Mouse (Mus musculus) intestine, embryonic 16.5 days (tissue): ENCODE results near the gene Izumo3. TPM values are rescaled to one million over a fixed set of nuclear protein-coding genes. Genes with fewer than 3 reads are reported as not detected.
"Not testable (repeated sequence)": the region's sequence is repeated elsewhere in the genome, so short reads cannot be mapped to it uniquely, and the experiment has no call there.

Experiments
- ATAC-seq: fragments of 200-750 bp; cut with Nextera tagmentation; 2 replicates; pipeline ENCODE4 v1.8.0; 2017; ENCODE audit warnings: moderate TSS enrichment, moderate library complexity
- H3K27ac ChIP-seq: fragments of 300-500 bp; sonication (generic); 2 replicates; pipeline ENCODE4 v1.5.1; 2014; ENCODE audit warnings: mild to moderate bottlenecking, low read length
- H3K27me3 ChIP-seq: fragments of 300-500 bp; sonication (generic); replicated peaks from 2 replicates; pipeline ENCODE4 v1.6.1; 2014; ENCODE audit warnings: low read length, control low read depth, mixed read lengths; ENCODE audit not compliant: control insufficient read depth, insufficient read depth
- H3K36me3 ChIP-seq: fragments of 300-500 bp; sonication (generic); 2 replicates; pipeline ENCODE4 v1.6.1; 2014; ENCODE audit warnings: low read length, control low read depth; ENCODE audit not compliant: control insufficient read depth, insufficient read depth
- H3K4me1 ChIP-seq: fragments of 300-500 bp; sonication (generic); 2 replicates; pipeline ENCODE4 v1.6.1; 2014; ENCODE audit warnings: low read length, control low read depth, mixed read lengths; ENCODE audit not compliant: control insufficient read depth, insufficient read depth
- H3K4me2 ChIP-seq: fragments of 300-500 bp; sonication (generic); 2 replicates; pipeline ENCODE4 v1.6.1; 2014; ENCODE audit warnings: low read depth, low read length, control low read depth
- H3K4me3 ChIP-seq: fragments of 300-500 bp; sonication (generic); 2 replicates; pipeline ENCODE4 v1.5.1; 2014; ENCODE audit warnings: mild to moderate bottlenecking, low read length
- H3K9ac ChIP-seq: fragments of 300-500 bp; sonication (generic); 2 replicates; pipeline ENCODE4 v1.6.1; 2014; ENCODE audit warnings: low read depth, low read length
- H3K9me3 ChIP-seq: fragments of 300-500 bp; sonication (generic); 2 replicates; pipeline ENCODE4 v1.6.1; 2016; ENCODE audit warnings: low read length, control low read depth; ENCODE audit not compliant: control insufficient read depth
- WGBS: fragments of 180-500 bp; shearing (Covaris S2); extraction: QIAGEN DNeasy Blood & Tissue Kit; methylation state at CpG from one replicate; pipeline ENCODE4 v1.1.7; 2014; 5-methylcytosine and 5-hydroxymethylcytosine counted together
- polyA plus RNA-seq: library from polyadenylated mRNA; unstranded; fragments of >200 nt; fragmentation: Nextera tagmentation; extraction: Ambion mirVana; gene quantifications from 2 replicates; pipeline ENCODE4 v1.2.1, GENCODE M21; 2015

Gene Izumo3
- polyA plus RNA-seq: not detected in 2 replicates

- no peak within 1 kb of the TSS for H3K9ac ChIP-seq
- H3K36me3 ChIP-seq: no peaks in the 10 kb centered on the region
- H3K9me3 ChIP-seq: no peaks in the 10 kb centered on the region
- no peak within 1 kb of the TSS for H3K4me3 ChIP-seq
- no peaks in the 10 kb centered on the region for H3K27me3 ChIP-seq
- no peaks in the 10 kb centered on the region for H3K4me1 ChIP-seq
- ATAC-seq: no peak
- no peak within 1 kb of the TSS for H3K27ac ChIP-seq
- no peak within 1 kb of the TSS for H3K4me2 ChIP-seq
These were observed at the start of gene Izumo3 for GRCm38 (mm10) chr4:92147134-92147533. Izumo3 (minus strand) TSS chr4:92147234.

GRCm38 (mm10) chr4:92191649-92192048 is 44.6 kb upstream of the Izumo3 start, which contains the start of gene Gm12666:
Gm12666 (minus strand) TSS chr4:92191749.
- not testable (repeated sequence) for H3K36me3 ChIP-seq, H3K4me2 ChIP-seq, H3K9me3 ChIP-seq, ATAC-seq, H3K4me1 ChIP-seq, H3K27ac ChIP-seq, H3K27me3 ChIP-seq, H3K9ac ChIP-seq, H3K4me3 ChIP-seq
- 89% methylated on average over 1 of the region's 1 CpGs for WGBS

- no peak overlapping the region for H3K27ac ChIP-seq
- no peak overlapping the region for H3K4me3 ChIP-seq
- no peaks in the 10 kb centered on the region for H3K4me1 ChIP-seq
- H3K36me3 ChIP-seq: no peaks in the 10 kb centered on the region
- 60% methylated on average over 1 of the region's 1 CpGs for WGBS
- H3K9ac ChIP-seq: no peak overlapping the region
- no peak overlapping the region for H3K4me2 ChIP-seq
- peak; percentile 77 for ATAC-seq
- H3K9me3 ChIP-seq: peaks cover 4% of the 10 kb centered on the region; the same call in 1 of the 2 replicates
- no peaks in the 10 kb centered on the region for H3K27me3 ChIP-seq
These were observed 5.6 kb upstream of the Izumo3 start for GRCm38 (mm10) chr4:92152646-92153045.

GRCm38 (mm10) chr4:92111390-92111988 is 35.5 kb downstream of the Izumo3 start:
- 41% methylated on average over 8 of the region's 8 CpGs for WGBS
- Histone ChIP-seq H3K9ac (no peak overlapping the region), H3K36me3 (no peaks in the 10 kb centered on the region), H3K4me2 (no peak overlapping the region), H3K4me3 (no peak overlapping the region), H3K4me1 (no peaks in the 10 kb centered on the region), H3K27me3 (no peaks in the 10 kb centered on the region), H3K27ac (no peak overlapping the region), H3K9me3 (no peaks in the 10 kb centered on the region)
- no peak for ATAC-seq

- H3K4me3 ChIP-seq: no peak overlapping the region
- ATAC-seq: no peak
- H3K9me3 ChIP-seq: no peaks in the 10 kb centered on the region
- H3K27me3 ChIP-seq: no peaks in the 10 kb centered on the region
- H3K9ac ChIP-seq: no peak overlapping the region
- no peak overlapping the region for H3K27ac ChIP-seq
- no peaks in the 10 kb centered on the region for H3K36me3 ChIP-seq
- WGBS: 88% methylated on average over 4 of the region's 4 CpGs
- no peak overlapping the region for H3K4me2 ChIP-seq
- no peaks in the 10 kb centered on the region for H3K4me1 ChIP-seq
These were observed 49.6 kb downstream of the Izumo3 start for GRCm38 (mm10) chr4:92097386-92097785.

GRCm38 (mm10) chr4:92095951-92096350 is 51.1 kb downstream of the Izumo3 start:
- H3K27ac ChIP-seq: no peak overlapping the region
- no peak for ATAC-seq
- WGBS: 51% methylated on average over 1 of the region's 1 CpGs
- H3K4me1 ChIP-seq: no peaks in the 10 kb centered on the region
- no peak overlapping the region for H3K4me2 ChIP-seq
- H3K4me3 ChIP-seq: no peak overlapping the region
- H3K27me3 ChIP-seq: no peaks in the 10 kb centered on the region
- no peaks in the 10 kb centered on the region for H3K9me3 ChIP-seq
- H3K9ac ChIP-seq: no peak overlapping the region
- no peaks in the 10 kb centered on the region for H3K36me3 ChIP-seq

Other genes with a start within 250 kb of the Izumo3 start
- gene Gm12666, start 44.5 kb upstream of the Izumo3 start, polyA plus RNA-seq: not detected in 2 replicates